Mouse (Mus musculus): ENCODE results near the gene Olfr320. TPM values are rescaled to one million over a fixed set of nuclear protein-coding genes. Genes with fewer than 3 reads are reported as not detected.

Gene Olfr320
- total RNA-seq, 2 experiments from 2014 or later, result not detected

Other genes starting within 250 kb of the Olfr320 start
- gene Gm12253, start 248.5 kb upstream of the Olfr320 start, total RNA-seq (2021), result not detected
- not detected for gene Lypd9, start 228.2 kb upstream of the Olfr320 start, total RNA-seq (2021)
- gene Olfr30, start 218.8 kb upstream of the Olfr320 start, total RNA-seq (2021), result not detected
- gene Olfr332, start 188.5 kb upstream of the Olfr320 start, total RNA-seq (2021), result not detected
- not detected for gene Olfr331, start 178.5 kb upstream of the Olfr320 start, total RNA-seq (2021)
- not detected for gene Olfr330, start 146.3 kb upstream of the Olfr320 start, total RNA-seq (2021)
- not detected for gene Olfr329-ps, start 134.7 kb upstream of the Olfr320 start, total RNA-seq (2021)
- under 1 TPM; 0.11 to 0.23 TPM for gene Olfr328, start 125.5 kb upstream of the Olfr320 start, total RNA-seq (2021)
- not detected for gene Olfr224, start 110.5 kb upstream of the Olfr320 start, total RNA-seq (2021)
- not detected for gene Olfr325, start 103.4 kb upstream of the Olfr320 start, total RNA-seq (2021)
- gene Olfr324, start 86.0 kb upstream of the Olfr320 start, total RNA-seq (2021), result not detected
- gene 2210407C18Rik, start 65.0 kb upstream of the Olfr320 start, total RNA-seq (2021), result not detected
- gene Olfr323, start 50.6 kb upstream of the Olfr320 start, total RNA-seq (2021), result not detected
- under 1 TPM in 1 of 2 experiments, not detected in 1; 0.20 TPM for gene Trim58, start 40.6 kb upstream of the Olfr320 start, total RNA-seq (2021)
- not detected for gene Olfr322, start 22.3 kb upstream of the Olfr320 start, total RNA-seq (2021)
- not detected for gene Olfr319, start 18.1 kb downstream of the Olfr320 start, total RNA-seq (2021)
- gene Olfr318, start 42.9 kb downstream of the Olfr320 start, total RNA-seq (2021), result under 1 TPM in 1 of 2 experiments, not detected in 1; 0.16 TPM
- gene Olfr317, start 58.1 kb downstream of the Olfr320 start, total RNA-seq (2021), result under 1 TPM in 1 of 2 experiments, not detected in 1; 0.49 TPM
- under 1 TPM; 0.25 to 0.32 TPM for gene Olfr316, start 71.6 kb downstream of the Olfr320 start, total RNA-seq (2021)
- gene Olfr315, start 92.1 kb downstream of the Olfr320 start, total RNA-seq (2021), result not detected
- not detected for gene Olfr314, start 101.9 kb downstream of the Olfr320 start, total RNA-seq (2021)
- 1 to 10 TPM; 5.3 to 6.9 TPM for gene Fam183b, start 120.9 kb downstream of the Olfr320 start, total RNA-seq (2021)
- gene Olfr313, start 133.9 kb downstream of the Olfr320 start, total RNA-seq (2021), result not detected
- not detected for gene Olfr312, start 148.1 kb downstream of the Olfr320 start, total RNA-seq (2021)
- gene Olfr311, start 158.2 kb downstream of the Olfr320 start, total RNA-seq (2021), result not detected
- 10 to 100 TPM; 16.2 to 17.7 TPM for gene Gm12258, start 166.1 kb downstream of the Olfr320 start, total RNA-seq (2021)
- gene 2810021J22Rik, start 186.1 kb downstream of the Olfr320 start, total RNA-seq (2021), result 10 to 100 TPM in 1 of 2 experiments, 1 to 10 TPM in 1; 6.6 to 11.7 TPM
- gene Zfp39, start 223.1 kb downstream of the Olfr320 start, total RNA-seq (2021), result 10 to 100 TPM in 1 of 2 experiments, 1 to 10 TPM in 1; 9.9 to 10.1 TPM
- gene Btnl10, start 236.8 kb downstream of the Olfr320 start, total RNA-seq (2021), result under 1 TPM in 1 of 2 experiments, not detected in 1; 0.22 TPM

Measured in layer of hippocampus, postnatal 10 days (tissue).